9 mouse cellular contexts compared by ENCODE assay signal in the genomic region with DNA sequence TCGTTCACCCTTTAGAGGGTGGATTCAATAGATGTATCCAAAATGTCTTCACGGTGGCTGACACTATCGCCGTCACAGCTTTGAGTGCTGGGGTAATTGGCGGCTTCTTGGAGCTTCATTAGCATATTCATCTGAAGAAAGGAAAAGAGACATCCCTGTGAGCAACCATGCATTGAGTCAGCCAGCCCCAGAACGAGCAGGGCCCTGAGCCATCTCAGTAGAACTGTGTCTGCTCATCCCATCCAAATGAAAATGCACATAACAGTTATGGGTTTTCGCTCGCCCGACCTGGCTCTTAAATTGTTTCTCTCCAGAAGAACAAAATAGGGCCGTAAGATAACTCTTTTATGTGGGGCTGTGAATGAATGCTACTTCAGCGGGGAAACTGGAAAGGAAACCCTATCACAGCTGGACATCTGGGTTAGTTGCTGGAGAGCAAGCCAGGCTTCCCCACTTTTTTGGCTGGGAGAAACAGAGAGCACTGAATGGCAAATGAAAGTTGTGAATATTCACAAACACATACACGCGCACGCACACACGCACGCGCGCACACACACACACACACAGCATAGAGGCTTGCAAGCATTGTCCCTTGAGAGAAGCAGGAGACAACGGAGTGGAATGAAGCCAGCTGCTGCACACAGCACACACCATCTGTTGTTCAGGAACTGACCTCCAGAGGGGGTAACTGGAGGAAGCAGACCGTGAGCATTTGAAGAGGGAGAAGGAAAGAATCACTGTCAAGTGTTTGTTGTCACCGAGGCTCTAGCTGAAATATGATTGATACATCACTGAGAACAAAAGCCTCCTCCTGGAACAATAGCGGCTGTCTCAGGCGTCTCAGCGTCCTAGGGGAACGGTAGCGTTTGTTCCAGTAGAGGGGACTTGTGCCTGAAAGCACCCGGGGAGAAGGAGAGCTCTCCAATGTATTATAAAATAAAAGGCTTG.
DNase-seq lines count a peak whose midpoint lies in the region; ATAC-seq and TF ChIP-seq lines count a peak whose summit lies in the region.
"Had no signal": no experiment of that assay in that cellular context is flagged by ENCODE, and none has a peak within 500 bp of the region (broad histone marks: within the 10 kb centered on the region; RNA-seq: fewer than 3 reads in every experiment).

No protein-coding gene starts in this region.

- no peaks in the 10 kb centered on the region for H3K27me3 ChIP-seq in neural tube, embryonic 11.5 days (ENCODE audit: control insufficient read depth, insufficient read depth, low read length)

- 31% methylated on average over 27 of the region's 27 CpGs for WGBS in neural tube, embryonic 11.5 days

- no peaks in the 10 kb centered on the region for H3K36me3 ChIP-seq in neural tube, embryonic 11.5 days (ENCODE audit: control insufficient read depth, insufficient read depth, low read length)

- TF ChIP-seq CTCF in left cerebral cortex, adult 2 months (IDR thresholded peaks at IDR 0.05) = peak; percentile 55

- DNase-seq in ZHBTc4 (ENCODE audit: low read depth, low spot score) = peak; percentile 59
- peak; percentile 96 for DNase-seq in cerebellum, adult 9-10 months
- peak; percentile 54 to 55 for DNase-seq in left cerebral cortex, adult 2 months (ENCODE audit: extremely low spot score in 1 of 2, low spot score in 2 of 2)
- DNase-seq in neural tube, embryonic 11.5 days (ENCODE audit: low spot score) = peak; percentile 84
- DNase-seq in testis, postnatal 14 days (ENCODE audit: low spot score) = peak; percentile 7
- no peak for DNase-seq in spleen, adult 18-20 months

- peak overlapping the region; percentile 13; the same call in 1 of the 2 replicates for H3K4me2 ChIP-seq in neural tube, embryonic 11.5 days (ENCODE audit: low read depth)

- no peaks in the 10 kb centered on the region for H3K9me3 ChIP-seq in neural tube, embryonic 11.5 days (ENCODE audit: control insufficient read depth, low read length)

- H3K4me1 ChIP-seq in neural tube, embryonic 11.5 days (ENCODE audit: control insufficient read depth, insufficient read depth, low read length) = no peaks in the 10 kb centered on the region; the same call in none of the 2 replicates

- H3K9ac ChIP-seq in neural tube, embryonic 11.5 days (ENCODE audit: low read length) = peak overlapping the region; percentile 46; the same call in 1 of the 2 replicates

- peak overlapping the region; percentile 27; the same call in 1 of the 2 replicates for H3K4me3 ChIP-seq in left cerebral cortex, adult 2 months
- H3K4me3 ChIP-seq in neural tube, embryonic 11.5 days (ENCODE audit: low read depth, low read length) = no peak overlapping the region
- H3K4me3 ChIP-seq: myocyte had no signal

- H3K27ac ChIP-seq in left cerebral cortex, adult 2 months = peak overlapping the region; percentile 83
- H3K27ac ChIP-seq in neural tube, embryonic 11.5 days (ENCODE audit: low read depth, low read length) = peak overlapping the region; percentile 7

- ATAC-seq in frontal cortex, adult (ENCODE audit: low TSS enrichment) = peak; percentile 83
- ATAC-seq in hematopoietic stem cell, adult 5-6 weeks (replicated peaks in 1 of 2; ENCODE audit: insufficient read depth in 1 of 2, low FRiP score in 2 of 2, low TSS enrichment in 1 of 2, low read depth in 1 of 2, poor library complexity in 2 of 2, severe bottlenecking in 2 of 2) = peak; percentile 60 to 85
- ATAC-seq in neural tube, embryonic 11.5 days (ENCODE audit: insufficient read depth, low FRiP score, low TSS enrichment) = peak; percentile 95

- intact Hi-C loops in left cerebral cortex, adult 2 months (cut with DNase I) = loop anchor here (10.0 kb wide), 1 partner anchor 680 kb away; no protein-coding TSS in a partner anchor

Comparison
In these comparisons a context has a peak if more than half of its experiments do, and no peak if none do; other contexts are left out.
1. DNase-seq: peak in ZHBTc4 (single experiment), cerebellum, adult 9-10 months (single experiment), left cerebral cortex, adult 2 months (2 of 2), neural tube, embryonic 11.5 days (single experiment) and testis, postnatal 14 days (single experiment); none in spleen, adult 18-20 months (0 of 2).
2. Peak in every context shown above with its lines, with median percentiles within 50 percentile points of each other: ATAC-seq.